Mouse (Mus musculus) hindbrain, embryonic 12.5 days (tissue): ENCODE results near the gene Zyg11a. TPM values are rescaled to one million over a fixed set of nuclear protein-coding genes. Genes with fewer than 3 reads are reported as not detected.
A peak's percentile ranks its signal among the peaks of the same experiment; 100 is the strongest.
"Not testable (repeated sequence)": the region's sequence is repeated elsewhere in the genome, so short reads cannot be mapped to it uniquely, and the experiment has no call there.

Source experiments
- ATAC-seq: fragments of 200-750 bp; cut with Nextera tagmentation; 2 replicates; pipeline ENCODE4 v1.8.0; 2017; ENCODE audit warnings: moderate TSS enrichment; ENCODE audit not compliant: low FRiP score
- H3K27ac ChIP-seq: fragments of 300-500 bp; sonication (generic); 2 replicates; pipeline ENCODE4 v1.5.1; 2016; ENCODE audit warnings: mild to moderate bottlenecking
- H3K27me3 ChIP-seq: fragments of 300-500 bp; sonication (generic); 2 replicates; pipeline ENCODE4 v1.6.1; 2016; ENCODE audit warnings: mild to moderate bottlenecking
- H3K36me3 ChIP-seq: fragments of 300-500 bp; sonication (generic); 2 replicates; pipeline ENCODE4 v1.6.1; 2016; ENCODE audit warnings: mild to moderate bottlenecking
- H3K4me1 ChIP-seq: fragments of 300-500 bp; sonication (generic); 2 replicates; pipeline ENCODE4 v1.6.1; 2016
- H3K4me2 ChIP-seq: fragments of 300-500 bp; sonication (generic); replicated peaks from 2 replicates; pipeline ENCODE4 v1.6.1; 2016; ENCODE audit warnings: mild to moderate bottlenecking
- H3K4me3 ChIP-seq: fragments of 300-500 bp; sonication (generic); 2 replicates; pipeline ENCODE4 v1.5.1; 2016; ENCODE audit warnings: mild to moderate bottlenecking
- H3K9ac ChIP-seq: fragments of 300-500 bp; sonication (generic); 2 replicates; pipeline ENCODE4 v1.6.1; 2016; ENCODE audit warnings: mild to moderate bottlenecking, moderate library complexity
- H3K9me3 ChIP-seq: fragments of 300-500 bp; sonication (generic); replicated peaks from 2 replicates; pipeline ENCODE4 v1.6.1; 2016; ENCODE audit warnings: mild to moderate bottlenecking
- WGBS: fragments of 180-500 bp; shearing (Covaris S2); methylation state at CpG from one replicate; pipeline ENCODE4 v1.1.7; 2016; 5-methylcytosine and 5-hydroxymethylcytosine counted together
- polyA plus RNA-seq: library from polyadenylated mRNA; unstranded; fragments of >200 nt; fragmentation: Nextera tagmentation; extraction: Ambion mirVana; gene quantifications from 2 replicates; pipeline ENCODE4 v1.2.1, GENCODE M21; 2016

The Zyg11a gene
- polyA plus RNA-seq, 1 experiment from 2014 or later = not detected

GRCm38 (mm10) chr4:108196277-108196855 is 21.5 kb downstream of the Zyg11a start:
- H3K36me3 ChIP-seq = no peaks in the 10 kb centered on the region
- H3K27ac ChIP-seq = 0 out of 2 replicates have a peak overlapping the region, but pooled peaks have one; percentile 40
- no peak overlapping the region for H3K9ac ChIP-seq
- no peak for ATAC-seq
- no peaks in the 10 kb centered on the region for H3K9me3 ChIP-seq
- no peak overlapping the region for H3K4me3 ChIP-seq
- peaks cover 4% of the 10 kb centered on the region for H3K4me1 ChIP-seq
- 51% methylated on average over 6 of the region's 6 CpGs for WGBS
- no peaks in the 10 kb centered on the region for H3K27me3 ChIP-seq
- H3K4me2 ChIP-seq = no peak overlapping the region

GRCm38 (mm10) chr4:108192821-108193323 is 25.0 kb downstream of the Zyg11a start:
- Histone ChIP-seq H3K4me2 (no peak overlapping the region), H3K9ac (no peak overlapping the region), H3K27me3 (no peaks in the 10 kb centered on the region), H3K27ac (no peak overlapping the region), H3K4me3 (no peak overlapping the region), H3K9me3 (no peaks in the 10 kb centered on the region), H3K36me3 (no peaks in the 10 kb centered on the region), H3K4me1 (peaks cover 4% of the 10 kb centered on the region)
- 77% methylated on average over 2 of the region's 2 CpGs for WGBS
- no peak for ATAC-seq

- H3K4me3 ChIP-seq = no peak overlapping the region
- no peaks in the 10 kb centered on the region for H3K9me3 ChIP-seq
- no peak overlapping the region for H3K9ac ChIP-seq
- no peaks in the 10 kb centered on the region for H3K36me3 ChIP-seq
- no peaks in the 10 kb centered on the region for H3K27me3 ChIP-seq
- H3K4me2 ChIP-seq = no peak overlapping the region
- H3K27ac ChIP-seq = no peak overlapping the region
- WGBS = 21% methylated on average over 1 of the region's 1 CpGs
- H3K4me1 ChIP-seq = no peaks in the 10 kb centered on the region
- ATAC-seq = no peak
These were observed 35.6 kb downstream of the Zyg11a start for GRCm38 (mm10) chr4:108182278-108182677.

GRCm38 (mm10) chr4:108168056-108168455 is 49.8 kb downstream of the Zyg11a start:
- H3K9me3 ChIP-seq = no peaks in the 10 kb centered on the region
- ATAC-seq = no peak
- H3K9ac ChIP-seq = no peak overlapping the region
- no peak overlapping the region for H3K27ac ChIP-seq
- H3K27me3 ChIP-seq = peaks cover 12% of the 10 kb centered on the region; the same call in 1 of the 2 replicates
- H3K4me3 ChIP-seq = no peak overlapping the region
- H3K4me2 ChIP-seq = no peak overlapping the region
- WGBS = 84% methylated on average over 6 of the region's 6 CpGs
- 0 out of 2 replicates have a peak, but pooled peaks cover 9% of the 10 kb centered on the region for H3K4me1 ChIP-seq
- H3K36me3 ChIP-seq = no peaks in the 10 kb centered on the region

GRCm38 (mm10) chr4:108166874-108167273 is 51.0 kb downstream of the Zyg11a start:
- WGBS = 88% methylated on average over 4 of the region's 4 CpGs
- ATAC-seq = no peak

GRCm38 (mm10) chr4:108165152-108165895 is 52.5 kb downstream of the Zyg11a start, which contains the start of gene Echdc2:
TSS of gene Echdc2 (plus strand) at chr4:108165437.
- peak within 1 kb of the TSS; percentile 52 for H3K4me3 ChIP-seq
- H3K9ac ChIP-seq = peak within 1 kb of the TSS; percentile 71
- peaks cover 12% of the 10 kb centered on the region; the same call in 1 of the 2 replicates for H3K27me3 ChIP-seq
- H3K27ac ChIP-seq = no peak within 1 kb of the TSS
- H3K36me3 ChIP-seq = no peaks in the 10 kb centered on the region
- peak within 1 kb of the TSS; percentile 97 for H3K4me2 ChIP-seq
- H3K9me3 ChIP-seq = no peaks in the 10 kb centered on the region
- ATAC-seq = no peak
- 2% methylated on average over 40 of the region's 43 CpGs for WGBS
- 0 out of 2 replicates have a peak, but pooled peaks cover 9% of the 10 kb centered on the region for H3K4me1 ChIP-seq

More at GRCm38 (mm10) chr4:108166874-108167273, 51.0 kb downstream of the Zyg11a start:
- Histone ChIP-seq H3K9ac (no peak overlapping the region), H3K4me3 (no peak overlapping the region), H3K27me3 (peaks cover 12% of the 10 kb centered on the region; the same call in 1 of the 2 replicates), H3K9me3 (no peaks in the 10 kb centered on the region), H3K4me1 (0 out of 2 replicates have a peak, but pooled peaks cover 9% of the 10 kb centered on the region), H3K36me3 (no peaks in the 10 kb centered on the region), H3K27ac (no peak overlapping the region), H3K4me2 (no peak overlapping the region)

GRCm38 (mm10) chr4:108163291-108163690 is 54.6 kb downstream of the Zyg11a start:
- ATAC-seq = no peak
- Histone ChIP-seq H3K27me3 (peaks cover 12% of the 10 kb centered on the region; the same call in 1 of the 2 replicates), H3K27ac (no peak overlapping the region), H3K4me3 (no peak overlapping the region), H3K9me3 (no peaks in the 10 kb centered on the region), H3K4me1 (0 out of 2 replicates have a peak, but pooled peaks cover 9% of the 10 kb centered on the region), H3K9ac (no peak overlapping the region), H3K4me2 (no peak overlapping the region), H3K36me3 (no peaks in the 10 kb centered on the region)
- 88% methylated on average over 3 of the region's 3 CpGs for WGBS

- H3K27ac ChIP-seq = no peak overlapping the region
- no peaks in the 10 kb centered on the region for H3K36me3 ChIP-seq
- WGBS = 92% methylated on average over 8 of the region's 8 CpGs
- H3K4me2 ChIP-seq = no peak overlapping the region
- no peaks in the 10 kb centered on the region for H3K9me3 ChIP-seq
- peaks cover 12% of the 10 kb centered on the region; the same call in 1 of the 2 replicates for H3K27me3 ChIP-seq
- H3K4me3 ChIP-seq = no peak overlapping the region
- 0 out of 2 replicates have a peak, but pooled peaks cover 9% of the 10 kb centered on the region for H3K4me1 ChIP-seq
- no peak overlapping the region for H3K9ac ChIP-seq
- no peak for ATAC-seq
These were observed 55.9 kb downstream of the Zyg11a start for GRCm38 (mm10) chr4:108161936-108162335.

- not testable (repeated sequence) for H3K27ac ChIP-seq, H3K4me3 ChIP-seq, H3K4me1 ChIP-seq, H3K9ac ChIP-seq, H3K27me3 ChIP-seq, ATAC-seq, H3K36me3 ChIP-seq, H3K9me3 ChIP-seq, H3K4me2 ChIP-seq
- WGBS = 84% methylated on average over 1 of the region's 1 CpGs
These were observed 62.7 kb downstream of the Zyg11a start for GRCm38 (mm10) chr4:108155141-108155540.

- 33% methylated on average over 3 of the region's 3 CpGs for WGBS
- H3K4me2 ChIP-seq, H3K9ac ChIP-seq, H3K36me3 ChIP-seq, H3K4me3 ChIP-seq, H3K4me1 ChIP-seq, H3K9me3 ChIP-seq, ATAC-seq, H3K27ac ChIP-seq, H3K27me3 ChIP-seq: not testable (repeated sequence)
These were observed 72.3 kb downstream of the Zyg11a start for GRCm38 (mm10) chr4:108145554-108145953.

- no peaks in the 10 kb centered on the region for H3K4me1 ChIP-seq
- ATAC-seq = no peak
- H3K4me2 ChIP-seq = no peak within 1 kb of the TSS
- 86% methylated on average over 1 of the region's 1 CpGs for WGBS
- H3K27me3 ChIP-seq = no peaks in the 10 kb centered on the region
- H3K27ac ChIP-seq = no peak within 1 kb of the TSS
- H3K36me3 ChIP-seq = no peaks in the 10 kb centered on the region
- H3K9me3 ChIP-seq = 0 out of 2 replicates have a peak, but pooled peaks cover 4% of the 10 kb centered on the region
- H3K9ac ChIP-seq = no peak within 1 kb of the TSS
- no peak within 1 kb of the TSS for H3K4me3 ChIP-seq
These were observed 73.0 kb downstream of the Zyg11a start, which contains the start of gene Scp2 for GRCm38 (mm10) chr4:108144880-108145279. TSS of gene Scp2 (minus strand) at chr4:108144998.

- Histone ChIP-seq H3K27me3 (no peaks in the 10 kb centered on the region), H3K36me3 (no peaks in the 10 kb centered on the region), H3K4me1 (no peaks in the 10 kb centered on the region), H3K27ac (no peak overlapping the region), H3K4me3 (no peak overlapping the region), H3K9ac (no peak overlapping the region), H3K4me2 (no peak overlapping the region), H3K9me3 (0 out of 2 replicates have a peak, but pooled peaks cover 4% of the 10 kb centered on the region)
- ATAC-seq = no peak
These were observed 74.1 kb downstream of the Zyg11a start for GRCm38 (mm10) chr4:108143778-108144177.
